Mouse (Mus musculus) adrenal gland, postnatal 14 days (tissue): ENCODE measurements at regions not wholly inside any gene's neighbourhood (a gene's known extent, or its start where the extent isn't known, plus 50 kb on each side); places are given as distances from the start of the nearest gene placed in this dataset.

Experiments
- DNase-seq: peaks from one replicate; pipeline ENCODE4 v3.0.0; 2021; ENCODE audit warnings: mixed read lengths

GRCm38 (mm10) chr3:139780054-139780453, 574.6 kb downstream of the Stpg2 start:
- DNase-seq: no peak

GRCm38 (mm10) chr3:139783406-139783805, 577.9 kb downstream of the Stpg2 start:
- no peak for DNase-seq

GRCm38 (mm10) chr3:139786510-139786909, 581.0 kb downstream of the Stpg2 start:
- DNase-seq: no peak

GRCm38 (mm10) chr3:139788854-139789253, 583.4 kb downstream of the Stpg2 start:
- DNase-seq: no peak

- DNase-seq: no peak
Measured at GRCm38 (mm10) chr3:139796685-139797084, 591.2 kb downstream of the Stpg2 start.

GRCm38 (mm10) chr3:139799059-139799458, 593.6 kb downstream of the Stpg2 start:
- no peak for DNase-seq

- no peak for DNase-seq
Measured at GRCm38 (mm10) chr3:139802716-139803710, 597.5 kb downstream of the Stpg2 start.

GRCm38 (mm10) chr3:139828014-139828413, 622.5 kb downstream of the Stpg2 start:
- DNase-seq: no peak

GRCm38 (mm10) chr3:139828581-139828980, 623.1 kb downstream of the Stpg2 start:
- DNase-seq: no peak

GRCm38 (mm10) chr3:139832599-139832998, 627.1 kb downstream of the Stpg2 start:
- DNase-seq: no peak

- no peak for DNase-seq
Measured at GRCm38 (mm10) chr3:139842015-139842414, 636.5 kb downstream of the Stpg2 start.

- DNase-seq: no peak
Measured at GRCm38 (mm10) chr3:139842988-139843605, 637.6 kb downstream of the Stpg2 start.

- no peak for DNase-seq
Measured at GRCm38 (mm10) chr3:139844443-139844842, 638.9 kb downstream of the Stpg2 start.

GRCm38 (mm10) chr3:139847826-139848225, 642.3 kb downstream of the Stpg2 start:
- DNase-seq: no peak

- no peak for DNase-seq
Measured at GRCm38 (mm10) chr3:139859966-139860635, 654.6 kb downstream of the Stpg2 start.

GRCm38 (mm10) chr3:139860831-139861371, 655.4 kb downstream of the Stpg2 start:
- no peak for DNase-seq

- DNase-seq: no peak
Measured at GRCm38 (mm10) chr3:139866329-139866728, 660.8 kb downstream of the Stpg2 start.

GRCm38 (mm10) chr3:139867030-139867429, 661.5 kb downstream of the Stpg2 start:
- peak; percentile 7 for DNase-seq

GRCm38 (mm10) chr3:139867499-139867898, 662.0 kb downstream of the Stpg2 start:
- no peak for DNase-seq

GRCm38 (mm10) chr3:139869779-139870178, 664.3 kb downstream of the Stpg2 start:
- DNase-seq: no peak

GRCm38 (mm10) chr3:139885942-139886860, 680.7 kb downstream of the Stpg2 start:
- DNase-seq: no peak
